Mouse (Mus musculus) intestine, embryonic 16.5 days (tissue): ENCODE measurements at regions not wholly inside any gene's neighbourhood (a gene's known extent, or its start where the extent isn't known, plus 50 kb on each side); places are given as distances from the start of the nearest gene placed in this dataset.

Source experiments
- ATAC-seq: fragments of 200-750 bp; cut with Nextera tagmentation; 2 replicates; pipeline ENCODE4 v1.8.0; 2017; ENCODE audit warnings: moderate TSS enrichment, moderate library complexity
- H3K27ac ChIP-seq: fragments of 300-500 bp; sonication (generic); 2 replicates; pipeline ENCODE4 v1.5.1; 2014; ENCODE audit warnings: mild to moderate bottlenecking, low read length
- H3K27me3 ChIP-seq: fragments of 300-500 bp; sonication (generic); replicated peaks from 2 replicates; pipeline ENCODE4 v1.6.1; 2014; ENCODE audit warnings: low read length, control low read depth, mixed read lengths; ENCODE audit not compliant: control insufficient read depth, insufficient read depth
- H3K36me3 ChIP-seq: fragments of 300-500 bp; sonication (generic); 2 replicates; pipeline ENCODE4 v1.6.1; 2014; ENCODE audit warnings: low read length, control low read depth; ENCODE audit not compliant: control insufficient read depth, insufficient read depth
- H3K4me1 ChIP-seq: fragments of 300-500 bp; sonication (generic); 2 replicates; pipeline ENCODE4 v1.6.1; 2014; ENCODE audit warnings: low read length, control low read depth, mixed read lengths; ENCODE audit not compliant: control insufficient read depth, insufficient read depth
- H3K4me2 ChIP-seq: fragments of 300-500 bp; sonication (generic); 2 replicates; pipeline ENCODE4 v1.6.1; 2014; ENCODE audit warnings: low read depth, low read length, control low read depth
- H3K4me3 ChIP-seq: fragments of 300-500 bp; sonication (generic); 2 replicates; pipeline ENCODE4 v1.5.1; 2014; ENCODE audit warnings: mild to moderate bottlenecking, low read length
- H3K9ac ChIP-seq: fragments of 300-500 bp; sonication (generic); 2 replicates; pipeline ENCODE4 v1.6.1; 2014; ENCODE audit warnings: low read depth, low read length
- H3K9me3 ChIP-seq: fragments of 300-500 bp; sonication (generic); 2 replicates; pipeline ENCODE4 v1.6.1; 2016; ENCODE audit warnings: low read length, control low read depth; ENCODE audit not compliant: control insufficient read depth
- WGBS: fragments of 180-500 bp; shearing (Covaris S2); extraction: QIAGEN DNeasy Blood & Tissue Kit; methylation state at CpG from one replicate; pipeline ENCODE4 v1.1.7; 2014; 5-methylcytosine and 5-hydroxymethylcytosine counted together

GRCm38 (mm10) chr6:31085760-31086108 lies 126.9 kb upstream of the Klf14 start:
- 61% methylated on average over 9 of the region's 9 CpGs for WGBS
- Histone ChIP-seq H3K9ac (no peak overlapping the region), H3K27me3 (no peaks in the 10 kb centered on the region), H3K27ac (no peak overlapping the region), H3K9me3 (no peaks in the 10 kb centered on the region), H3K4me2 (no peak overlapping the region), H3K4me1 (peaks cover 18% of the 10 kb centered on the region), H3K4me3 (no peak overlapping the region), H3K36me3 (no peaks in the 10 kb centered on the region)
- no peak for ATAC-seq

- Histone ChIP-seq H3K4me1 (peaks cover 18% of the 10 kb centered on the region), H3K27me3 (no peaks in the 10 kb centered on the region), H3K4me3 (no peak overlapping the region), H3K36me3 (no peaks in the 10 kb centered on the region), H3K9ac (no peak overlapping the region), H3K27ac (no peak overlapping the region), H3K4me2 (no peak overlapping the region), H3K9me3 (no peaks in the 10 kb centered on the region)
- ATAC-seq, result no peak
- WGBS, result 91% methylated on average over 5 of the region's 5 CpGs
Observed at GRCm38 (mm10) chr6:31086283-31086682, 127.4 kb upstream of the Klf14 start.

DNA sequence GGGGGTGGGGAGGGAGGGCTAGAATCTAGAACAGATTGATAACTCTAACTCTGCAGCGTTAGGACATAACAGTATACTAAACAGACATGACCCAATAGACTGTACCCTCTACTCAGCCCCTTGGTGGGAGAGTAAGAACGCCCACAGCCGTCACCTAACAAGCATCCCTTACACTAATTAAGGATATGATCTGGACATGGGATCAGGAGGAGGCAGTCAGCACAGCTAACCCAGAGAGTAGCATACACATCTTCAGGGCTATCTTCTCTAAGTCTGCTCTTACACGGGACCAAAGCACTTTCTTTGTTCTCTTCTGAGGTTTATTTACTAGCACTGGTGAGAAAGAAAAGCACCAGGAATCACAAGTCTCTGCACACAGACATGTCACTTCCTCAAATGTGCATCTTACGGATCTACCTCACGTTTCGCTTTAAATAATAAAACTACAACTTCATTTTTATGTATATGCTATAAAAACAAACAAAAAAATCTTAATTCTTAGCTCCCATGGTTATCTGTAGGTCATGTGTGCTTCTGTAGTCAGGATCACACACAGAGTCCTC lies 128.0 kb upstream of the Klf14 start:
- Histone ChIP-seq H3K4me1 (peaks cover 18% of the 10 kb centered on the region), H3K9ac (no peak overlapping the region), H3K27me3 (no peaks in the 10 kb centered on the region), H3K4me3 (no peak overlapping the region), H3K27ac (no peak overlapping the region), H3K4me2 (no peak overlapping the region), H3K36me3 (no peaks in the 10 kb centered on the region), H3K9me3 (no peaks in the 10 kb centered on the region)
- WGBS, result 77% methylated on average over 7 of the region's 7 CpGs
- ATAC-seq, result no peak

GRCm38 (mm10) chr6:31087511-31087910 lies 128.6 kb upstream of the Klf14 start:
- 60% methylated on average over 4 of the region's 4 CpGs for WGBS
- Histone ChIP-seq H3K9me3 (no peaks in the 10 kb centered on the region), H3K4me3 (no peak overlapping the region), H3K27me3 (no peaks in the 10 kb centered on the region), H3K36me3 (no peaks in the 10 kb centered on the region), H3K27ac (no peak overlapping the region), H3K4me1 (peaks cover 18% of the 10 kb centered on the region), H3K4me2 (no peak overlapping the region), H3K9ac (no peak overlapping the region)
- no peak for ATAC-seq

DNA sequence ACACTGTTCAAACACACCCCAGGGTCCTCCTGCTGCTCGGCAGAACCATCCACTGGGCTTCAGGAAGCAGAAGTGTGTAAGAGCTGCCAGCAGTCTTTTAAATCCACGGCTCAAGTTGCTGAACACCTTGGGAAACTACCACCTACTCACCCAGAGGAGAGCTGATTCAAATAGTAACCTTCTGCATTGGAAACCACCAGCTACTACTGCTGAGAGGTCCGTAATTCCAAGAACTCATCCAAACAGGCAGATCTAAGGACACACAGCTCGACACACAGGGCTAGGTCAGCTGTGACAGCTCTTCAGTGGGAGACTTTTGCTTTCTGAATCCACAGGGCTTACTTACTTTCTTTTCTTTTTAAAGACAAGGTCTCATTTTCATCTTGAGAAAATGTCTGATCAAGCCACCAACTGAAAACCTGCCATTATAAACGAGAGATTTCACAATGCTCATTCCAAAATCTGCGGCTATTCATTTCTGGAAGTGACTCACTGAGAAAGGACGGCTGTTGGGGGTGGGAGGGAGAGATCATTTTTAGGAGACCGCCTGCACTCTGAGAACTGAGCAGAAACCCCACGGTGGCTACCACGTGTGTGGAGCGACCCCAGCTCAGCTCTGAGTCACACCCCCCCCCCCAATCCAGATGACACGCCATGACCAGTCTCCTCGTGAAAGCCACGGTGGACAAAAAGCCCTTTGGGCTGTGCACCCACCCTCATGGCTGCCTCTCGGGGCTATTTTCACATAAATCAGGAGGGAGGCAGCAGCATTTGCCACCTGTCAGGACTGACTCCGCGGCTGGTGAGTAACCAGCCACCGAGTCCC lies 129.5 kb upstream of the Klf14 start:
- Histone ChIP-seq H3K27me3 (no peaks in the 10 kb centered on the region), H3K9me3 (no peaks in the 10 kb centered on the region), H3K4me2 (peak overlapping the region; percentile 55), H3K4me3 (peak overlapping the region; percentile 33), H3K27ac (no peak overlapping the region; the same call in 1 of the 2 replicates), H3K4me1 (peaks cover 18% of the 10 kb centered on the region), H3K9ac (peak overlapping the region; percentile 44; the same call in 1 of the 2 replicates), H3K36me3 (no peaks in the 10 kb centered on the region)
- no peak for ATAC-seq
- WGBS, result 20% methylated on average over 18 of the region's 18 CpGs

DNA sequence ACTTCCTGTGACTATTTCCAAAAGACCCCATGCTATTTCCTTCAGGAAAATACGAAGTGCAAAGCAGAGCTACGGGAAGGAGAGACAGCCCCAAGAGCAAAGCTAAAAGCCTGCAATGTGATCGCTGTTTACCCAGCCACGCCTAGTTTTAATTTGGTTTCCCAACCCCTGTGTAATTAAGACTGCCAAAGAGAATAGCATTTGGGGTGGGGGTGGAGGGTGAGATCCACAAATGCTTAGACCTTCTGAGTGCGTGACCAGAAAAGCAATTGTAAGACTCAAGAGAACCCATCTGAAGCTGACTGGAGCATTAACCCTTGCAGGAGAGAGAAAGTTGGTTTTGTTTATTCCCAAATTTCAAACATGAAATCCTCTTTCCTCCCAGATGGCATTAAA lies 130.1 kb upstream of the Klf14 start:
- Histone ChIP-seq H3K4me3 (peak overlapping the region; percentile 33), H3K4me1 (peaks cover 18% of the 10 kb centered on the region), H3K9ac (peak overlapping the region; percentile 44; the same call in 1 of the 2 replicates), H3K36me3 (no peaks in the 10 kb centered on the region), H3K27me3 (no peaks in the 10 kb centered on the region), H3K27ac (no peak overlapping the region), H3K9me3 (no peaks in the 10 kb centered on the region), H3K4me2 (peak overlapping the region; percentile 55)
- 20% methylated on average over 5 of the region's 5 CpGs for WGBS
- no peak for ATAC-seq

DNA sequence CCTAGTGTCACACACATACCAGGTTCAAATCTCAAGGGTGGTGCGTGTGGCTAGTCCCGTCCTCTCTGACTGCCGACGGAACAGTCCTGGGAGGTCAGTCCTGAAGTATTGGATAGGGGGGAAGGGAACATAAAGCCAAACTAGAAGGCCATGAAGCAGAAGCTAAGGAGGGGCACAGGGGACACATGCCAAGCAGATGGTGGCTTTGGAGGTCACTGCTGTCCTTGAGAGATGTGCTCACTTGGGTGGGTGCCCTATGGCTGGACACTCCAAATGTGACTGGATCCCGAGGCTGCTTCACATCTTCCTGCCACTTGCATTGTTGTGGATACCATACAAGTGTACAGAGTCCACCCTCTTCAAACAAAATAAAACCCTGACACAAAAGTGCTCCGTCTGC lies 131.4 kb upstream of the Klf14 start:
- Histone ChIP-seq H3K27me3 (no peaks in the 10 kb centered on the region), H3K4me3 (no peak overlapping the region), H3K4me2 (no peak overlapping the region), H3K27ac (no peak overlapping the region), H3K9me3 (no peaks in the 10 kb centered on the region), H3K4me1 (peaks cover 18% of the 10 kb centered on the region), H3K36me3 (no peaks in the 10 kb centered on the region), H3K9ac (no peak overlapping the region)
- WGBS, result 93% methylated on average over 6 of the region's 6 CpGs
- no peak for ATAC-seq

GRCm38 (mm10) chr6:31090791-31091190 lies 131.9 kb upstream of the Klf14 start:
- Histone ChIP-seq H3K27me3 (no peaks in the 10 kb centered on the region), H3K27ac (no peak overlapping the region), H3K4me2 (no peak overlapping the region), H3K9ac (no peak overlapping the region), H3K9me3 (no peaks in the 10 kb centered on the region), H3K4me1 (peaks cover 18% of the 10 kb centered on the region), H3K4me3 (no peak overlapping the region), H3K36me3 (no peaks in the 10 kb centered on the region)
- WGBS, result 75% methylated on average over 7 of the region's 7 CpGs
- ATAC-seq, result no peak

DNA sequence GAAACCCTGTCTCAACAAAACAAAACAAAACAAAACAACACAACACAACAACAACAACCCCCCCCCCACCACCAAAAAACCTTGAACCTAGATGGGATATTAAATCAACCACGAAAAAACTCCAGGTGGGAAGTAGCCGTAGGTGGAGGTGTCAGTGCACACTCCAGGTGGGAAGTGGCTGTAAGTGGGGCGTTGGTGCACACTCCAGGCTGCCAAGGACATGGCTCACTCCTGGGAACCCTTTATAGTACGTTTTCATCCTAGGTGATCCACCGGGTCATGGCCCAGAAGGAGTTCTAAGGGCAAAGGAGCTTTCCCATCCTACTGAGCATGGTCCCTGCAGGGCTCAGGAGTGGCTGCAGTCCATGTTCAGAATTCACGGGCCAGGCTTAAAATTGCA lies 133.4 kb upstream of the Klf14 start:
- Histone ChIP-seq H3K4me1 (peaks cover 22% of the 10 kb centered on the region), H3K9ac (no peak overlapping the region)
- no peak for ATAC-seq

More for the DNA sequence above, 133.4 kb upstream of the Klf14 start:
- no peaks in the 10 kb centered on the region for H3K9me3 ChIP-seq
- no peak overlapping the region for H3K4me2 ChIP-seq
- no peaks in the 10 kb centered on the region for H3K36me3 ChIP-seq
- H3K4me3 ChIP-seq, result no peak overlapping the region
- H3K27me3 ChIP-seq, result no peaks in the 10 kb centered on the region
- no peak overlapping the region for H3K27ac ChIP-seq
- WGBS, result 87% methylated on average over 6 of the region's 6 CpGs
